Mouse (Mus musculus) stomach, embryonic 14.5 days (tissue): ENCODE results near the gene Susd6. TPM values are rescaled to one million over a fixed set of nuclear protein-coding genes. Genes with fewer than 3 reads are reported as not detected.

ENCODE experiments used
- ATAC-seq: fragments of 200-750 bp; cut with Nextera tagmentation; 2 replicates; pipeline ENCODE4 v1.8.0; 2017; ENCODE audit warnings: low read depth, moderate TSS enrichment; ENCODE audit not compliant: insufficient number of reproducible peaks, insufficient read depth, low FRiP score
- H3K27ac ChIP-seq: fragments of 300-500 bp; sonication (generic); 2 replicates; pipeline ENCODE4 v1.5.1; 2014; ENCODE audit warnings: mild to moderate bottlenecking, low read length, moderate library complexity, mixed read lengths
- H3K27me3 ChIP-seq: fragments of 300-500 bp; sonication (generic); 2 replicates; pipeline ENCODE4 v1.6.1; 2014; ENCODE audit warnings: low read length, control low read depth, mixed read lengths; ENCODE audit not compliant: control insufficient read depth, insufficient read depth
- H3K36me3 ChIP-seq: fragments of 300-500 bp; sonication (generic); 2 replicates; pipeline ENCODE4 v1.6.1; 2014; ENCODE audit warnings: mild to moderate bottlenecking, control low read depth, low read length, moderate library complexity, mixed read lengths; ENCODE audit not compliant: control insufficient read depth, insufficient read depth
- H3K4me1 ChIP-seq: fragments of 300-500 bp; sonication (generic); 2 replicates; pipeline ENCODE4 v1.6.1; 2014; ENCODE audit warnings: low read length, control low read depth, mixed read lengths; ENCODE audit not compliant: control insufficient read depth, insufficient read depth
- H3K4me2 ChIP-seq: fragments of 300-500 bp; sonication (generic); replicated peaks from 2 replicates; pipeline ENCODE4 v1.6.1; 2014; ENCODE audit warnings: low read depth, low read length, control low read depth
- H3K4me3 ChIP-seq: fragments of 300-500 bp; sonication (generic); 2 replicates; pipeline ENCODE4 v1.5.1; 2014; ENCODE audit warnings: low read depth, low read length, control low read depth
- H3K9ac ChIP-seq: fragments of 300-500 bp; sonication (generic); replicated peaks from 2 replicates; pipeline ENCODE4 v1.6.1; 2014; ENCODE audit warnings: low read depth, mild to moderate bottlenecking, control low read depth, low read length, moderate library complexity, mixed read lengths
- H3K9me3 ChIP-seq: fragments of 300-500 bp; sonication (generic); 2 replicates; pipeline ENCODE4 v1.6.1; 2016; ENCODE audit warnings: low read depth, low read length, control low read depth; ENCODE audit not compliant: control insufficient read depth
- WGBS: fragments of 180-500 bp; shearing (Covaris S2); extraction: QIAGEN DNeasy Blood & Tissue Kit; methylation state at CpG from one replicate; pipeline ENCODE4 v1.1.7; 2014; 5-methylcytosine and 5-hydroxymethylcytosine counted together
- polyA plus RNA-seq: library from polyadenylated mRNA; unstranded; fragments of >200 nt; fragmentation: Nextera tagmentation; extraction: Ambion mirVana; gene quantifications from 2 replicates; pipeline ENCODE4 v1.2.1, GENCODE M21; 2014

Susd6 gene
- polyA plus RNA-seq, 1 experiment from 2014 or later, result 20.8 TPM

DNA sequence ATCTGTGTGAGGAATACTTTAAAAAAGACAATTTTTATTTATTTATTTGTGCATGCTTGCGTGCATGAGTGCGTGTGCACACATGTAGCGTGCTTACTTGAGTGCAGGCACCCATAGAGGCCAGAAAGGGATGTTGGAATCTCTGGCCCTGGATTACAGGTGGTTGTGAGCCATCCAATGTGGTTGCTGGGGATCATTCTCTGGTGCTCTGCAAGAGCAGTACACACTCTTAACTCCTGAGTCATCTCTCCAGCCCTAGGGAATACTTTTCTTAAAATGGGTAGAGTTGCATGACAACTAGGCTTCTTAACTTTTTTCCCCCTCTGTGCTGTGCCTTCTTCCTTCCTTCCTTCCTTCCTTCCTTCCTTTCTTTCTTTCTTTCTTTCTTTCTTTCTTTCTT, 9.8 kb downstream of the Susd6 start:
- no peaks in the 10 kb centered on the region for H3K9me3 ChIP-seq
- WGBS, result 97% methylated on average over 3 of the region's 3 CpGs
- no peak for ATAC-seq
- H3K4me1 ChIP-seq, result peaks cover 10% of the 10 kb centered on the region; the same call in 1 of the 2 replicates
- no peak overlapping the region for H3K4me2 ChIP-seq
- no peak overlapping the region for H3K9ac ChIP-seq
- H3K4me3 ChIP-seq, result no peak overlapping the region
- no peaks in the 10 kb centered on the region for H3K27me3 ChIP-seq
- no peaks in the 10 kb centered on the region for H3K36me3 ChIP-seq
- H3K27ac ChIP-seq, result no peak overlapping the region

DNA sequence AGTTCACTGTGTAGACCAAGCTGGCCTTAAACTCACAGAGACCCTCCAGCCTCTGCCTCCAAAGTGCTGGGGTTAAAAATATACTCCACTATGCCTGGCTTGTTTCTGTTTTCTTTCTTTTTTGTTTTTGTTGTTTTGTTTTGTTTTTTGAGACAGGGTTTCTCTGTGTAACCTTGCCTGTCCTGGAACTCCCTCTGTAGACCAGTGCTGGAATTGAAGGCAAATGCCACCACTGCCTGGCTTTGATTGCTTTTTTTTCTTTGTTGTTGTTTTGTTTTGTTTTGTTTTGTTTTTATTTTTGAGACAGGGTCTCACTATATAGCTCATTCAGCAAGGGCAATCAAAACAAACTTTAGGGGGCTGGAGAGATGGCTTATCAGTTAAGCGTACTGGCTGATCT, 11.1 kb downstream of the Susd6 start:
- Histone ChIP-seq H3K4me2 (no peak overlapping the region), H3K27me3 (no peaks in the 10 kb centered on the region), H3K4me3 (no peak overlapping the region), H3K4me1 (peaks cover 10% of the 10 kb centered on the region; the same call in 1 of the 2 replicates), H3K27ac (no peak overlapping the region), H3K9me3 (no peaks in the 10 kb centered on the region), H3K9ac (no peak overlapping the region), H3K36me3 (no peaks in the 10 kb centered on the region)
- ATAC-seq, result no peak
- 91% methylated on average over 1 of the region's 1 CpGs for WGBS

DNA sequence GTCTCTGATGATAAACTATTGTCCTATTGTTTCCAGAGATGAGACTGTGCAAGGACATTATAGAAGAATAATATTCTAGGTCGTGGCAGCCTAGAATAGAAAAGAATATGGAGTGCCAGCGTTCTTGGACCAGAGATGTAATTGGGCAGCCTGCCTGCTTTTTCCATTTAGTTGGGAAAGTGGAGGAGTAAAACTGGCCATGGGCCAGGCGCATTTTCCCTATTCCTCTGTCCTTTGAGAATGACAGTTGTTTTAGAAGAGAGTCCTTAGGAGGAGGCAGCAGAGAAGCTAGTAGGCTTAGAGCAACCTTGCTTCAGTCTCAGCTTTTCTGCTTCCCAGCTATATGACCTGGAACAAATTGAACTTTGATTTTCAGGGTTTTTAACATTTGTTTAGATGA, 13.6 kb downstream of the Susd6 start:
- H3K4me1 ChIP-seq, result peaks cover 20% of the 10 kb centered on the region; the same call in 1 of the 2 replicates
- no peaks in the 10 kb centered on the region for H3K36me3 ChIP-seq
- no peak overlapping the region for H3K4me3 ChIP-seq
- H3K4me2 ChIP-seq, result no peak overlapping the region
- no peaks in the 10 kb centered on the region for H3K9me3 ChIP-seq
- no peaks in the 10 kb centered on the region for H3K27me3 ChIP-seq
- 51% methylated on average over 3 of the region's 3 CpGs for WGBS
- no peak overlapping the region for H3K27ac ChIP-seq
- H3K9ac ChIP-seq, result no peak overlapping the region
- no peak for ATAC-seq

DNA sequence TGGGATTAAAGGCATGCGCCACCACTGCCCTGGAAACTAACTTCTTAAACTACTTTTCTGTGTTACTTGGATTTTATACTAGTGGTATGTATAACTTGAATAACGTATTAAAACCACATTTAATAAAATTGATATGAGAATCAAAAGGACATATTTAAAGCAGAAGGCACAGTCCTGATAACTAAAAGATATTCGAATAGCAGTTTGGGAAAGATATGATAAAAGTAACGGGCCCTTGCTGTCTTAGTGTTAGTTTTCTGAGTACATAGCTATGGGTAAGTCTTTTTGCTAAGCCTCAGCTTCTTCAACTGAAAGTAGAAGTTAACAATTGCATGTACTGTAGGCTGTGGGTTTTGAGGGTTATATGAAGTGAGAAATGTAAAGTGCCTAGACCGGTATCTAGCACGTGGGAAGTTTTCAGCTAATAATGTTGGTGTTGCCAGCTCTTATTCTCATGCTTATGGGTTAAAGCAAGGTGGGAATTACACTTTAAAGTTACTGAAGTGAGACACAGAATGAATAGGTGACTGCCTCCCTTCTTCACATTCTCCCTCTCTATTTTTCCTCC, 14.6 kb downstream of the Susd6 start:
- Histone ChIP-seq H3K4me2 (no peak overlapping the region), H3K27ac (no peak overlapping the region), H3K36me3 (no peaks in the 10 kb centered on the region), H3K4me3 (no peak overlapping the region), H3K27me3 (no peaks in the 10 kb centered on the region), H3K9ac (no peak overlapping the region), H3K4me1 (peaks cover 20% of the 10 kb centered on the region; the same call in 1 of the 2 replicates), H3K9me3 (no peaks in the 10 kb centered on the region)
- no peak for ATAC-seq
- WGBS, result 94% methylated on average over 6 of the region's 6 CpGs

DNA sequence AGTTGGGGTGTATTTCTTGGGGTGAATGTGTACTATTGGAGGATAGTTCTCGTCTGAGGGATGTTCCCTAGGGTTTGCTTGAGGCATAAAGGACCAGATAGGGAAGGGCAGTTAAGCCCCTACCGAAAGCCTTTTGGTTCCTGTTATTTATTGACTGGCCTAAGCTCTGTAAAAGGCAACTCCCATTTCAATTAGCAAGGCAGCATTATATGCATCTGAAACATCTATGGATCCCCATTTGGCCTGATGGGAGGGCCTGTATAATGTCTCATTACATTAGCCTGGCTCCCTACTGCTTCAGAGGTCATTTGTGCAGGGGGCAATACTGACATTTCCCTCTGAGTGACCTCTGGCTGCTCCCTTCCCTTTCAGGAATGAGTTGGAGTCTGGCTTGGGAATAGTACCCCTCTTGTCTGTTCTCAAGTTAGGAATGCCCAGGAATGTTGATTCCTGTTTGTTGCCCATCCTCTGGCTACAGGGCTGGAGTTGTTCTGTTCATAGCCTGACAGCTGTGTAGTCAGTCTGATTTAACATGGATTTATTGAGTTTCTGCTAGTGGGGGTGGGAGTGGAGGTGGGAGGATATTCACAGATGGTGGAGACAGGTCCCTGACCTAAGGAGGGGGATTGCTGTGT, 17.3 kb downstream of the Susd6 start:
- no peak overlapping the region for H3K27ac ChIP-seq
- ATAC-seq, result peak; percentile 67; the same call in 1 of the 2 replicates
- no peaks in the 10 kb centered on the region for H3K9me3 ChIP-seq
- H3K4me1 ChIP-seq, result peaks cover 27% of the 10 kb centered on the region; the same call in 1 of the 2 replicates
- no peaks in the 10 kb centered on the region for H3K36me3 ChIP-seq
- WGBS, result 42% methylated on average over 2 of the region's 2 CpGs
- H3K4me3 ChIP-seq, result no peak overlapping the region
- H3K4me2 ChIP-seq, result no peak overlapping the region
- no peak overlapping the region for H3K9ac ChIP-seq
- H3K27me3 ChIP-seq, result no peaks in the 10 kb centered on the region

DNA sequence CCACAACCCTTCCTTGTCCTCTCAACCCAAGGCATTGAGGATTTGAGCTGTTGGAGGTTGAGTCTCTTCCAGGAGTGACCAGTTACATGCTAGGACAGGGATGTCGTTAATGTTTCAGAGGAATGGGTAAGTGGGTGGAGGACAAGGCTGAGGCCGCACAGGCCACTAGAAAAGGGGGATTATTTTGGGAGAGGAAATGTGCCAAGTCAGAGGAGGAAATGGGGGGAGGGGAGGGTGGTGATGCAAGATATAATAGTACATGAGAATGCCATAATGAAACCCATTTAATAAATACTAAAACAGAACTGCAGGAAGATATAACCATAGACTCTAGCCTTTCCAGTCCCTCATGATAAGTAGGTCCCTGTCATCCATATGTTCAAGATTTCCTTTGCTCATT, 19.7 kb downstream of the Susd6 start:
- WGBS, result 73% methylated on average over 2 of the region's 2 CpGs

DNA sequence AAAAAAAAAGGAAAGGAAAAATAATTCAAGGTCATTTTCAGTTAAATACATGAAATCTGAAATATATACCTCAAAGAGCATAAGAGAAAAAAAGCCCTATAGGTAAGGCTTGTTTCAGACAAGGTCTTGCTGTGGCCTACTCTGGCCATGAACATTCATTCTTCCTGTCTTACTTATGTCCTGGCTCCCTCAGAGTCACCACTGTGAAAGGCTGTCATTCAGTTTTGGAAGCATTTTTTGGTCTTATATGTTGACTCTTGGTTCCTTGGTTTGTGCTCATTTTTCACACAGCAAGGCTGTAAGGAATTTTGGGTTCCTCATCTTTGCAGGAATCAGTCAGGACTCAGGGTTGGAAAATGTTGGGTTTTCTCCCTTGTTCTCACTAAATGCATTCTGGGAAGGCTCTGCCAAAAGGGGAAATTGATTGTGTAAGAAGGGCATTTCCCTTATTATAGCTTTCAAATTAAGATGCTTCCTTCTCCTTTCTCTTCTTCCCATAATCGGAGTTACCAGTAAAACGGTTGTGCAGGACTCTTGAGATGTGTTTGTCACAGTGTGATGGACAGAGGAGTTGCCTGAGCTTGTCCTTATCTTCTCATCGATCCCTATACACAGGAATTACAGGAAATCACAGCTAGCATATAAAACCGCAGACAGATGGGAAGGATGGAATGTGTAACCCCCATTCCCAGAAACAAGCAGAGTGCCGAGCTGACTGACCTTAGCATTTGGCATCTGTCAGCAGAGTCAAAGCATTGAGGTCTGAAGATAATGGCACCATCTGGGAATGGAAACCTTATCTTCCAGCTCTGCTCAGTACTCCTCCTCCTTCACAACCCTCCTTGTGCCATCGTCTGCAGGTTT, 21.6 kb downstream of the Susd6 start:
- Histone ChIP-seq H3K9ac (no peak overlapping the region), H3K4me1 (peaks cover 34% of the 10 kb centered on the region), H3K4me3 (no peak overlapping the region), H3K27me3 (no peaks in the 10 kb centered on the region), H3K27ac (no peak overlapping the region), H3K36me3 (no peaks in the 10 kb centered on the region), H3K4me2 (no peak overlapping the region), H3K9me3 (no peaks in the 10 kb centered on the region)
- WGBS, result 43% methylated on average over 6 of the region's 6 CpGs
- 0 out of 2 replicates have a peak, but pooled peaks have one; percentile 37 for ATAC-seq

More for the DNA sequence above, 19.7 kb downstream of the Susd6 start:
- Histone ChIP-seq H3K4me2 (no peak overlapping the region), H3K36me3 (no peaks in the 10 kb centered on the region), H3K4me1 (peaks cover 18% of the 10 kb centered on the region; the same call in 1 of the 2 replicates), H3K27ac (no peak overlapping the region), H3K27me3 (no peaks in the 10 kb centered on the region), H3K9ac (no peak overlapping the region), H3K9me3 (no peaks in the 10 kb centered on the region), H3K4me3 (no peak overlapping the region)
- ATAC-seq, result no peak

DNA sequence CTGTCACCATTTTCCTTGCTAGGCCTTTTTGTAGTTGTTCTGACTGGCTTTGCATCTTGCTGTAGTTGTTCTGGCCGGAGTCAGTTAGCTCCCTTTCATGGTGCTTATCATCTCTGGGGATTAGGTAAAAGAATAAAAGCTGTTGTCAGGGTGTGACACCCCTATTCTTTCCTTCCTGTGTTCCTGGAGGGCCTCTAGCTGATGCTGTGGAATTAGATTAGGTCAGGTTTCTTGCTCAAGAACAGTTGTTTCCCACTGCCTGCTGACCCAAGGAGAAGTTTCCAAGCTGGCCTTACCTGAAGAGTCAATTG, 22.2 kb downstream of the Susd6 start:
- Histone ChIP-seq H3K36me3 (no peaks in the 10 kb centered on the region), H3K27me3 (no peaks in the 10 kb centered on the region), H3K4me3 (no peak overlapping the region), H3K4me1 (peaks cover 31% of the 10 kb centered on the region), H3K27ac (no peak overlapping the region), H3K9ac (no peak overlapping the region), H3K9me3 (no peaks in the 10 kb centered on the region), H3K4me2 (no peak overlapping the region)
- 56% methylated on average over 1 of the region's 1 CpGs for WGBS
- no peak for ATAC-seq
